Mouse (Mus musculus) embryonic facial prominence, embryonic 10.5 days (tissue): Measurements from ENCODE around the gene Agpat2. TPM values are rescaled to one million over a fixed set of nuclear protein-coding genes. Genes with fewer than 3 reads are reported as not detected.
A peak's percentile ranks its signal among the peaks of the same experiment; 100 is the strongest.

Source experiments
- microRNA counts: library from miRNA; unstranded; fragments of <30 nt; microRNA quantifications from one replicate; lab custom pipeline; 2017
- microRNA-seq: library from miRNA; unstranded; fragments of <30 nt; microRNA quantifications from one replicate; pipeline ENCODE4, GENCODE M21; 2017
- polyA plus RNA-seq: library from polyadenylated mRNA; unstranded; fragments of >200 nt; fragmentation: Nextera tagmentation; extraction: Ambion mirVana; gene quantifications from 2 replicates; pipeline ENCODE4 v1.2.1, GENCODE M21; 2016

Agpat2 gene
- polyA plus RNA-seq, 1 experiment from 2014 or later = 12.4 TPM

MicroRNA genes within 50 kb of the gene (microRNA counts, 519-probe panel; counts per million panel counts)
- microRNA mmu-miR-126-3p (lab: Ali Mortazavi, UCI) (7,499 counts per million, percentile 98 among the panel's probes with 10 or more counts), microRNA mmu-miR-126-5p (lab: Ali Mortazavi, UCI) (3,897 counts per million, percentile 76 among the panel's probes with 10 or more counts)

Small RNA genes within 50 kb of the gene (microRNA-seq; reads per million reads assigned to microRNA genes)
- gene Mir126a (2.7 reads per million), gene Mir126b (not detected)

Other genes starting within 250 kb of the Agpat2 start
- gene Card9, start 243.5 kb downstream of the Agpat2 start, polyA plus RNA-seq = 0.87 and 0.96 TPM in 2 replicates
- gene Snapc4, start 223.8 kb downstream of the Agpat2 start, polyA plus RNA-seq = 39.3 and 39.8 TPM in 2 replicates
- gene Entr1, start 215.1 kb downstream of the Agpat2 start, polyA plus RNA-seq = 133 and 137 TPM in 2 replicates
- gene Pmpca, start 215.1 kb downstream of the Agpat2 start, polyA plus RNA-seq = 144 and 151 TPM in 2 replicates
- 28.6 and 31.8 TPM in 2 replicates for gene Inpp5e, start 195.2 kb downstream of the Agpat2 start, polyA plus RNA-seq
- 30.4 and 32.1 TPM in 2 replicates for gene Sec16a, start 159.2 kb downstream of the Agpat2 start, polyA plus RNA-seq
- 17.1 and 20.3 TPM in 2 replicates for gene Notch1, start 87.8 kb downstream of the Agpat2 start, polyA plus RNA-seq
- gene Egfl7, start 24.4 kb downstream of the Agpat2 start, polyA plus RNA-seq = 93.2 and 96.6 TPM in 2 replicates
- gene Gm20532, start 17.8 kb downstream of the Agpat2 start, polyA plus RNA-seq = not detected in 2 replicates
- gene Fam69b, start 24.0 kb upstream of the Agpat2 start, polyA plus RNA-seq = 39.9 and 43.8 TPM in 2 replicates
- not detected in 2 replicates for gene Lcn4, start 66.9 kb upstream of the Agpat2 start, polyA plus RNA-seq